Mouse (Mus musculus) heart, embryonic 11.5 days (tissue): Measurements from ENCODE around the gene Cdhr3. TPM values are rescaled to one million over a fixed set of nuclear protein-coding genes. Genes with fewer than 3 reads are reported as not detected.
A peak's percentile ranks its signal among the peaks of the same experiment; 100 is the strongest.
"Not testable (repeated sequence)": the region's sequence is repeated elsewhere in the genome, so short reads cannot be mapped to it uniquely, and the experiment has no call there.

Source experiments
- ATAC-seq: fragments of 200-750 bp; cut with Nextera tagmentation; replicated peaks from 2 replicates; pipeline ENCODE4 v1.8.0; 2017; ENCODE audit warnings: moderate library complexity; ENCODE audit not compliant: insufficient number of reproducible peaks, low FRiP score, low TSS enrichment
- H3K27ac ChIP-seq: fragments of 300-500 bp; sonication (generic); 2 replicates; pipeline ENCODE4 v1.5.1; 2014; ENCODE audit warnings: mild to moderate bottlenecking, low read depth, low read length
- H3K27me3 ChIP-seq: fragments of 300-500 bp; sonication (generic); 2 replicates; pipeline ENCODE4 v1.6.1; 2014; ENCODE audit warnings: mild to moderate bottlenecking, low read length, mixed read lengths; ENCODE audit not compliant: control insufficient read depth, insufficient read depth
- H3K36me3 ChIP-seq: fragments of 300-500 bp; sonication (generic); 2 replicates; pipeline ENCODE4 v1.6.1; 2014; ENCODE audit warnings: mild to moderate bottlenecking, low read length, moderate library complexity, mixed read lengths; ENCODE audit not compliant: control insufficient read depth, insufficient read depth
- H3K4me1 ChIP-seq: fragments of 300-500 bp; sonication (generic); 2 replicates; pipeline ENCODE4 v1.6.1; 2014; ENCODE audit warnings: low read length; ENCODE audit not compliant: control insufficient read depth, insufficient read depth
- H3K4me2 ChIP-seq: fragments of 300-500 bp; sonication (generic); 2 replicates; pipeline ENCODE4 v1.6.1; 2014; ENCODE audit warnings: mild to moderate bottlenecking, moderate library complexity
- H3K4me3 ChIP-seq: fragments of 300-500 bp; sonication (generic); 2 replicates; pipeline ENCODE4 v1.5.1; 2014; ENCODE audit warnings: low read depth, low read length
- H3K9ac ChIP-seq: fragments of 300-500 bp; sonication (generic); 2 replicates; pipeline ENCODE4 v1.6.1; 2014; ENCODE audit warnings: mild to moderate bottlenecking, low read depth, low read length, moderate library complexity
- H3K9me3 ChIP-seq: fragments of 300-500 bp; sonication (generic); replicated peaks from 2 replicates; pipeline ENCODE4 v1.6.1; 2016; ENCODE audit warnings: low read length; ENCODE audit not compliant: control insufficient read depth
- WGBS: fragments of 180-500 bp; shearing (Covaris S2); extraction: QIAGEN DNeasy Blood & Tissue Kit; methylation state at CpG from one replicate; pipeline ENCODE4 v1.1.7; 2014; ENCODE audit not compliant: insufficient replicate concordance; 5-methylcytosine and 5-hydroxymethylcytosine counted together
- polyA plus RNA-seq: library from polyadenylated mRNA; unstranded; fragments of >200 nt; fragmentation: Nextera tagmentation; extraction: Ambion mirVana; gene quantifications from 2 replicates; pipeline ENCODE4 v1.2.1, GENCODE M21; 2014

Cdhr3 gene
- polyA plus RNA-seq, 1 experiment from 2014 or later: not detected

DNA sequence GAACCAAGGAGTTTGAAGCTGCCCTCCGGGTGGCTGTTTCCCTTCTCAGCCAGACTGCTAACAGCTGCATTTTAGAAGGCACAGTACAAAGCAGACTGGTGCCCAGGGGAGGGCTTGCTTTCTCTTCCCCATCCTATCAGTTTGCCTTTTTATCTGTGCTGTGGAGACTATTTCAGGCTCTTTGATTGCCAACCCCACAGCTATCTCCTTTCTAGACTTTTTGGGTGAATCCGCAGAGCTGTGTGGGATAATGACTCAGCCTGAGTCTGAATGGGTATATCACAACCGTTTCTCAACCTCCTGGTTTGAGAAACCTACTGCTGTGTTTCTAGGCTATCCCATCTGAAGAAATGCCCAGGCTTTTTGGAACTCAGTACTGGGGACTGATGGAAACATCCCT is 27.5 kb downstream of the Cdhr3 start:
- Histone ChIP-seq H3K4me2 (no peak overlapping the region), H3K27ac (no peak overlapping the region), H3K27me3 (no peaks in the 10 kb centered on the region), H3K9ac (no peak overlapping the region), H3K36me3 (no peaks in the 10 kb centered on the region), H3K4me3 (no peak overlapping the region), H3K9me3 (no peaks in the 10 kb centered on the region), H3K4me1 (peaks cover 4% of the 10 kb centered on the region; the same call in 1 of the 2 replicates)
- whole genome bisulfite sequencing: 47% methylated on average over 3 of the region's 3 CpGs
- no peak for ATAC-seq

DNA sequence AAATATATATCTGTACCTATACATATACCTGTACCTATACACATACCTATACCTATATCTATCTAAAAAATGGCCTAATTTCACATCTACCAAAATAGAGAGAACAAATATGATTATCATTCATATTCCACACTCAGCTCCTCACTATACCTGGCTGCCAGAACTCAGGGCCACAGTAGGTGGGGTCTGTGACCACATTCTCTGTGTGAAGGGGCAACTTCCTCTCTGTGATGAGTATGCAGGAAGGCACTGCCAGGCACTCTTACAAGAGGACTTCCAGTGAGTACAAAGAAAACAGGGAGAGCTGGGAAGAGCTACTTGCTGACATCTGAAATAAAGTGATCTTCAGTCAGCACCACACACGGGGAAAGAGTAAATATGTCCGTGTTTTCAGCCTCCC is 28.4 kb downstream of the Cdhr3 start:
- H3K27ac ChIP-seq: no peak overlapping the region
- H3K36me3 ChIP-seq: no peaks in the 10 kb centered on the region
- ATAC-seq: no peak
- 60% methylated on average over 2 of the region's 2 CpGs for WGBS
- no peak overlapping the region for H3K4me2 ChIP-seq
- H3K9ac ChIP-seq: no peak overlapping the region
- no peaks in the 10 kb centered on the region for H3K9me3 ChIP-seq
- H3K4me3 ChIP-seq: no peak overlapping the region
- H3K27me3 ChIP-seq: no peaks in the 10 kb centered on the region
- peaks cover 4% of the 10 kb centered on the region; the same call in 1 of the 2 replicates for H3K4me1 ChIP-seq

DNA sequence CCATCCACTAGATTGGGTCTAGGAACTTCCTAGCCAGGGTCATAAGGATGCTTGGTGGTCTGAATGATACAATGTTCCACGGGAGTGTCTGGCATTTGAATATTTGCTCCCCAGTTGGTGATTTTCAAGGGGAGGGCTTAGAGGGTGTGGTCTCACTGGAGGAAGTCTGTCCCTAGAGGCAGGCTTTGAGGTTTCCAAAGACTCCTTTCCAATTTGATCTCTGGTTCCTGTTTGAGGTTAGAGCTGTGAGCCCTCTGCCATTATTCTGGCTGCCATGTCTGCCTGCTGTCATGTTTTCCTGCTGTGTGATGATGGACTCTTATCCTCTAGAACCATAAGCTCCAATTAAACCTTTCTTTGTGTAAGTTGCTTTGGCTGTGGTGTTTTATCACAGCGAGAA is 29.4 kb downstream of the Cdhr3 start:
- no peaks in the 10 kb centered on the region for H3K9me3 ChIP-seq
- H3K36me3 ChIP-seq: no peaks in the 10 kb centered on the region
- no peaks in the 10 kb centered on the region for H3K27me3 ChIP-seq
- WGBS: 72% methylated on average over 2 of the region's 2 CpGs
- no peak overlapping the region for H3K27ac ChIP-seq
- H3K9ac ChIP-seq: no peak overlapping the region
- no peak for ATAC-seq
- no peak overlapping the region for H3K4me2 ChIP-seq
- no peak overlapping the region for H3K4me3 ChIP-seq
- H3K4me1 ChIP-seq: peaks cover 4% of the 10 kb centered on the region; the same call in 1 of the 2 replicates

DNA sequence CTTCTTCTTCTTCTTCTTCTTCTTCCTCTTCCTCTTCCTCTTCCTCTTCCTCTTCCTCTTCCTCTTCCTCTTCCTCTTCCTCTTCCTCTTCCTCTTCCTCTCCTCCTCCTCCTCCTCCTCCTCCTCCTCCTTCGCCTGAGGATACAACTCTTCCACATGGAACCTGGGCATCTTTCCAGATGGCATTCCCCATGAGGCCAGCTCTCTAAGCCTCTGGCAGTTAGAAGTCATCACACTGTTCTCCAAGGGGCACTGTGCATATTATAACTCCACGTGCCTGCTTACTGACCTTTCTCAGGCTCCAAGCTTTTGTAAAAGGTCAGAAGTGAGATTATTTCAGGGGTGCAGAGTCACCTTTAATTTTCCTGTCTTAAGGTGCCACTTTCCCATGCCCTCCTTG is 30.3 kb downstream of the Cdhr3 start:
- H3K9ac ChIP-seq, H3K4me1 ChIP-seq, H3K27ac ChIP-seq, H3K9me3 ChIP-seq, ATAC-seq, H3K36me3 ChIP-seq, H3K4me2 ChIP-seq, H3K4me3 ChIP-seq, H3K27me3 ChIP-seq: not testable (repeated sequence)
- 69% methylated on average over 2 of the region's 2 CpGs for WGBS

DNA sequence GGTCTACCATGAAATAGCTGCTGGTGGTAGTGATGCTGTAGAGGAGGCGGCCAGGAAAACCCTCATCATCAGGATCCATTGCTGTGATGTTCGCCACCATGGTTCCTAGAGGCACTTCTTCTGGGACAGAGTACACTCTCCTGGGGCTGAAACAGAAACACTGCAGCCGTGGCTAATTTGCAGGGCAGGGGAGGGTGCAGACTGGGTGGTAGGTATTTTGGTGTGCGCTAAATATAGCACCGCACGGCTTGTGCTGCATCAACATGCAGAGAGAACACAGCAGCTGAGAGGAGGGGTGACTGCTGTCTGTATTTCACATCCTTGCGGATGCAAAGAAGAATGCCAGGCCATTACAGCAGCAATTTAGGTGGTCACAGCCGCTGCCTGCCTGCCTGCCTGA is 31.0 kb downstream of the Cdhr3 start:
- Histone ChIP-seq H3K36me3 (no peaks in the 10 kb centered on the region), H3K4me3 (peak overlapping the region; percentile 12; the same call in 1 of the 2 replicates), H3K9me3 (no peaks in the 10 kb centered on the region), H3K9ac (no peak overlapping the region), H3K4me2 (peak overlapping the region; percentile 51), H3K4me1 (peaks cover 13% of the 10 kb centered on the region), H3K27me3 (no peaks in the 10 kb centered on the region), H3K27ac (peak overlapping the region; percentile 60)
- ATAC-seq: 0 out of 2 replicates have a peak, but pooled peaks have one; percentile 63
- WGBS: 34% methylated on average over 8 of the region's 8 CpGs

DNA sequence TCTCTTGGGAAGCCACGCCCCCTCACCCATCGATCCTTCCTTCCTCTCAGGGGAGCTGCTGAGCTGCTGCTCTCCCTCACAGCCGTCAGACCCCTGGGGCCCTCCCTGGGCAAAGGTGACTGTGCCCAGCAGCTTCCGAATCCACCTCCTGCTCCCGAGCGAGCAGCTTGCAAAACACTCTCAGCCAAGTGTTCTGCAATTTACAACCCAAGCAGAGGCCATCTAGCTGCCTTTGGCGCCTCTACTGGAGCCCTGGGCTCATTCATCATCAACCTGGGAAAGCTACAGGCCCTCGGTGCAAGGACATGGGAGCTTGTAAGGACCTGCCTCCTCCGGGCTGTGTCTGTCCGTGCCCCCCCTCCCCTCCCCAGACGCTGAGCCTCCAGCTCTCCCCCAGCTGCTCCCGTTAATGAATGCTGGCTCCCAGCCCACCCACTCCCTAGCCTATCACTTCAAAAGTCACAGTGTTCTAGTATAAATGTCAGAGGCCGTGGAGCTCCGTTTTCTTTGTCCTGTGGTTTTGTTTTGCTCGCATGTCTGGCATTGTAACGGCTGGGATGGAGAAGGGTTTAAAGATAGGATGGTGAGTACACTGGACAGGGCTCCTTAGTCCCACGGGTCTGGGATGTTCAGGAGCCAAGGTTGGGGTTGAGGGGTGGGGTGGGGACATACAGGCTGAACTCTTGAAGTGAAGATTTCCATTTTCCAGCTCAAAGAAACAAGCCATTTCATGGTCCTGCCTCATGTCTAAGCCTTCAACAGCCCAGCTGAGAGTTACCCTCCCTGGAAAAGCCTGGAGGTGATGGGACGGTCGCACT is 35.2 kb downstream of the Cdhr3 start:
- H3K4me1 ChIP-seq: peaks cover 13% of the 10 kb centered on the region
- no peaks in the 10 kb centered on the region for H3K27me3 ChIP-seq
- 12% methylated on average over 19 of the region's 19 CpGs for WGBS
- peak; percentile 55; the same call in 1 of the 2 replicates for ATAC-seq
- peak overlapping the region; percentile 43 for H3K9ac ChIP-seq
- H3K36me3 ChIP-seq: no peaks in the 10 kb centered on the region
- H3K9me3 ChIP-seq: no peaks in the 10 kb centered on the region
- peak overlapping the region; percentile 24; the same call in 1 of the 2 replicates for H3K27ac ChIP-seq
- peak overlapping the region; percentile 32 for H3K4me3 ChIP-seq
- H3K4me2 ChIP-seq: peak overlapping the region; percentile 66

DNA sequence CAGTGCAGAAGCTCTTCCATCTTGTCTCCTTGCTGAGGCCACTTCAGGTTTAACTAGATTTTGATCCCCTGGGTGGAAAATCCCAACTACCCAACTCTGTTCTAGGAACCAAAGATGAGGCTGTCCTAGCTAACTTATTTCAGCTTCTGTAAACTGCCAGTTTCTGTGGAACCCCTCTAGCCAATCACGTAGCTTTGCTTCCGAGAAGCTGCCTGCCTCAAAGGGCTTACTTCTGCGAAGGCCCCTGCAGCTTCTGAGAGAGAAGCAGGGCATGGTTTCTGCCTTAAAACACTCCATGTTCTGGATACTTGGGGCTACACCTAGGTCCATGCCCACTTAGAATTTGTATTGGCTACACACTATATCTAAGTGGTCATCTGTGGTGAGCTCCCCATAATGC is 36.1 kb downstream of the Cdhr3 start:
- H3K36me3 ChIP-seq: no peaks in the 10 kb centered on the region
- 53% methylated on average over 3 of the region's 3 CpGs for WGBS
- H3K9ac ChIP-seq: 0 out of 2 replicates have a peak overlapping the region, but pooled peaks have one; percentile 43
- peaks cover 12% of the 10 kb centered on the region for H3K4me1 ChIP-seq
- ATAC-seq: no peak
- no peaks in the 10 kb centered on the region for H3K9me3 ChIP-seq
- no peaks in the 10 kb centered on the region for H3K27me3 ChIP-seq
- no peak overlapping the region; the same call in 1 of the 2 replicates for H3K4me2 ChIP-seq
- H3K27ac ChIP-seq: no peak overlapping the region
- no peak overlapping the region for H3K4me3 ChIP-seq

DNA sequence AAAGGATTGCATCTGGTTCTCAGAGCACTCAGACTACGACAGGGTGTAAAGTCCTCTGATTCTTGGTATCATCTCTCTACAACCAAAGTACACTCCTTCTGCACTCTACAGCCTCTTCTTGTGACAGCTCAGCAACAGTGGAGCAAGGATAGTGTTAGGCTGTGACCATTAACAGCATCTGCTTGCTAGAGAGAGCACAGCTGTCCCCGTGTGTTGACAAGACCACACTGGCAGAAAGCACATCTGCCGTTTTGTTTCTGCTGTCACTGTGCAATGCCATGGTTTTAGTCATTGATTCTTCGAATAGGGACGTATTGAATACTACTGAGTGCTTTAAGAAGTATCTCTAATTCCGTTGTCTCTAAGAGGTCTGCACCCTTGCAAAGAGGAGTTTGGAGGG is 36.6 kb downstream of the Cdhr3 start:
- WGBS: 72% methylated on average over 6 of the region's 6 CpGs
- H3K36me3 ChIP-seq: no peaks in the 10 kb centered on the region

DNA sequence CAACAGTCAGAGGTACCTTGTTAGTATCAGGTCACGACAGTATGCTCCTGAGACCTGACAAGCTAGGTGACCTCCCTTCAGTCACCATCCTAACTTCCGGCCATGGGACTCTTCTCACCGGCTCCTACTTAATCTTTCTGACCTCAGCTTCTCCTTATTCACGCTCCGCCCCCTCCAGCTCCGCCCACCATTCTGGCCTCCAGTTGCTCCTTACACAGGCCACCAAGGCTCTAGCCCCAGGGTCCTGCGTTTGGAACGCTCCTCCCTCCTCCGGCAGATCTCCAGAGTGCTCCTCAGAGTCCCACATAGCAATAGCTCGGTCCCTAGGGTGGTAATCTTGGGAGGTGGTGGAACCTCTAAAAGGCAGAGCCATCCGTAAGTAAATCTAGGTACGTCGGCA is 38.9 kb downstream of the Cdhr3 start:
- 60% methylated on average over 13 of the region's 13 CpGs for WGBS
- Histone ChIP-seq H3K9ac (no peak overlapping the region), H3K9me3 (no peaks in the 10 kb centered on the region), H3K27ac (no peak overlapping the region), H3K4me1 (peaks cover 9% of the 10 kb centered on the region; the same call in 1 of the 2 replicates), H3K4me3 (no peak overlapping the region), H3K4me2 (no peak overlapping the region), H3K27me3 (no peaks in the 10 kb centered on the region), H3K36me3 (no peaks in the 10 kb centered on the region)
- no peak for ATAC-seq

More for the DNA sequence above, 36.6 kb downstream of the Cdhr3 start:
- no peak overlapping the region for H3K4me2 ChIP-seq
- H3K9me3 ChIP-seq: no peaks in the 10 kb centered on the region
- H3K27ac ChIP-seq: no peak overlapping the region
- peaks cover 9% of the 10 kb centered on the region; the same call in 1 of the 2 replicates for H3K4me1 ChIP-seq
- H3K27me3 ChIP-seq: no peaks in the 10 kb centered on the region
- no peak overlapping the region for H3K4me3 ChIP-seq
- ATAC-seq: no peak
- H3K9ac ChIP-seq: no peak overlapping the region
